Mouse (Mus musculus) megakaryocyte, embryonic 14.5 days (primary cell): ENCODE data around the gene Dpm3. TPM values are rescaled to one million over a fixed set of nuclear protein-coding genes. Genes with fewer than 3 reads are reported as not detected.

Experiments used
- H3K27me3 ChIP-seq: replicated peaks from 2 replicates; pipeline ENCODE3; 2012; ENCODE audit warnings: inconsistent platforms
- H3K36me3 ChIP-seq: replicated peaks from 2 replicates; pipeline ENCODE3; 2012; ENCODE audit warnings: low read length, inconsistent platforms, mixed read lengths
- H3K4me1 ChIP-seq: 2 replicates; pipeline ENCODE4 v1.6.1; 2012; ENCODE audit warnings: inconsistent platforms
- H3K4me3 ChIP-seq: replicated peaks from 2 replicates; pipeline ENCODE3; 2012; ENCODE audit warnings: moderate library complexity, mild to moderate bottlenecking, inconsistent platforms
- H3K9me3 ChIP-seq: 2 replicates; pipeline ENCODE4 v1.6.1; 2012; ENCODE audit warnings: inconsistent platforms
- FLI1 ChIP-seq: IDR thresholded peaks from 2 replicates; pipeline ENCODE4 v1.6.1; 2012; ENCODE audit warnings: low read length, inconsistent platforms, mixed read lengths
- GATA1 ChIP-seq: IDR thresholded peaks from 3 replicates; pipeline ENCODE4 v1.6.1; 2012; ENCODE audit warnings: mixed read lengths, low read length, inconsistent platforms, borderline replicate concordance
- polyA plus RNA-seq: library from polyadenylated mRNA; stranded (reverse); fragments of >175 nt; gene quantifications from 2 replicates; pipeline ENCODE4 v1.2.3, GENCODE M21; 2012; ENCODE audit warnings: low replicate concordance; ENCODE audit not compliant: insufficient read depth

Dpm3 gene
- polyA plus RNA-seq, 1 experiment, result 435 TPM

DNA sequence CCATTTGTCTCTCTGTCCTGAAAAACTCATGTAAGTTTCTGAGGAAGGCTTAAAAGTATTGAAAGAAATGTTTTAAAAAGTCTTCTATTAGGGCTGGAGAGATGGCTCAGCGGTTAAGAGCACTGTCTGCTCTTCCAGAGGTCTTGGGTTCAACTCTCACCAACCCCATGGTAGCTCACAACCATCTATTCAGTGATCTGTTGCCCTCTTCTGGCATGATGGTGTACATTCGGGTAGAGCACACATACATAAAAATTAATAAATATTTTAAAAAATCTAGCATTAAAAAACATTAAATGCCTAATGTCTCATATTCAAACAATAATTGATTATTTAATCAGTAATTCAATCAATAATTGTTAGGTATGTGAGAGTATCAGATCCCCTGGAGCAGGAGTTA, 41.4 kb downstream of the Dpm3 start:
- Histone ChIP-seq H3K9me3 (no peaks in the 10 kb centered on the region), H3K4me3 (no peak overlapping the region), H3K36me3 (no peaks in the 10 kb centered on the region), H3K4me1 (peaks cover 29% of the 10 kb centered on the region), H3K27me3 (peaks cover 55% of the 10 kb centered on the region)
- TF ChIP-seq GATA1 (no peak), FLI1 (no peak)

GRCm38 (mm10) chr3:89304440-89304839, 45.3 kb downstream of the Dpm3 start:
- no peak overlapping the region for H3K4me3 ChIP-seq
- H3K27me3 ChIP-seq, result peaks cover 62% of the 10 kb centered on the region
- TF ChIP-seq GATA1, result no peak
- TF ChIP-seq FLI1, result no peak
- no peaks in the 10 kb centered on the region for H3K36me3 ChIP-seq
- peaks cover 10% of the 10 kb centered on the region for H3K4me1 ChIP-seq
- no peaks in the 10 kb centered on the region for H3K9me3 ChIP-seq

DNA sequence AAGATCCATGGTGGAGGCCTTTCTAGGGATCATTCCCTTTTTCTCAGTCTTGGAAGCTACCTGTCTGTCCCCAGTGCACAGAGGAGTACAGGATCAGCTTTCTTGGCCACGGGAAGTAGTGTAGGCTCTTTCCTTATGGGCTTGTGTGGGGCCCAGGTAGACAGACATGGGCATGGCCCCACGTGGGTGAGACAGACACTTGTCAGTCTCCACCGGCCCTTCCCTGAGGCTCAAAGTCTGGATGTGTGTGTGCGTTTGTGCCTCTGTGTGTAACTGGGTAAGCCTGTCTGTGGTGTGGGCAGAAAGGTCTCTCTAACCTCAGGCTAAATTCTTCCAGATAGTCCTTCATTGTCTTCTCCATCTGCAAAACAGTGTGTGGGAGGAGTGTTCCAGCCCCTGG, 45.9 kb downstream of the Dpm3 start:
- Histone ChIP-seq H3K27me3 (peaks cover 61% of the 10 kb centered on the region), H3K9me3 (no peaks in the 10 kb centered on the region), H3K36me3 (no peaks in the 10 kb centered on the region), H3K4me1 (peaks cover 3% of the 10 kb centered on the region), H3K4me3 (no peak overlapping the region)
- no peak for TF ChIP-seq FLI1
- no peak for TF ChIP-seq GATA1

DNA sequence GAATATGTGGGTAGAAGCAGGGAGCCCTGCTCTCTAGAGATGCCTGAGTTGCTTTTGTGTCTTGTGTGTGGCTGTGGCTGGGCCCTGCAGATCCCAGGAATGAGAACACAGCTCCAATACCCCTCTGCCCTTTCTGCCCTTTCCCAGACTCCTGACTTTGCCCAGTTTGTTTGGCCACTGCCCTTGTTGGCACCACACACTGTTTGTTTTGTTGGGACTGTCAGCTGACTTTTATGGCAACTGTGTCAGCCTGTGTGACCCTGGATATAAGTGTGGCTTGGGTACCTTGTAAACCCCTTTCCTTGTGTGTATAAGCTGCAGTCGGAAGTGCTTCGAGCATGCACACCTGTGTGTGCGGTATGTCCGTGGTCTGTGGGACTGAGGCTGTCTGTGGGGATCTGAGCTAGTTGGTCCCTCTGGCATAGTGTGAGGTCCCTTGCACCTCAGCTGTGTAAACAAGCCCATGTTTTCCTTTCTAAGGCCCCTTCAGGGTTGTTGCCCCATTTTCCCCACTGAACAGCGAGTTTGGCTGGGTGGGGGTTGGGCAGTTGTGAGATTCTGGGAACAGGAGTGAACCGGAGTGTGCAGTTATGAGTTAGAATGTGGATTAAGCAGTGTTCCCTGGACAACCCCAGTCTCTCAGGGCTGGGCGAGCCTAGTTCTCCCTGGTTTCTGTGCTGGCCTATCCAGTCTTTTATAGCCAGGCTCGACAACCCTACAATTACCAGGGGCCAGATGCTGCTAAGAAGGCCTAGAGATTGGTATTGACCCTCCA, 46.6 kb downstream of the Dpm3 start:
- no peak overlapping the region for H3K4me3 ChIP-seq
- H3K9me3 ChIP-seq, result peaks cover 1% of the 10 kb centered on the region
- TF ChIP-seq FLI1 (no peak), GATA1 (no peak)
- H3K27me3 ChIP-seq, result peaks cover 60% of the 10 kb centered on the region
- H3K4me1 ChIP-seq, result no peaks in the 10 kb centered on the region
- no peaks in the 10 kb centered on the region for H3K36me3 ChIP-seq

DNA sequence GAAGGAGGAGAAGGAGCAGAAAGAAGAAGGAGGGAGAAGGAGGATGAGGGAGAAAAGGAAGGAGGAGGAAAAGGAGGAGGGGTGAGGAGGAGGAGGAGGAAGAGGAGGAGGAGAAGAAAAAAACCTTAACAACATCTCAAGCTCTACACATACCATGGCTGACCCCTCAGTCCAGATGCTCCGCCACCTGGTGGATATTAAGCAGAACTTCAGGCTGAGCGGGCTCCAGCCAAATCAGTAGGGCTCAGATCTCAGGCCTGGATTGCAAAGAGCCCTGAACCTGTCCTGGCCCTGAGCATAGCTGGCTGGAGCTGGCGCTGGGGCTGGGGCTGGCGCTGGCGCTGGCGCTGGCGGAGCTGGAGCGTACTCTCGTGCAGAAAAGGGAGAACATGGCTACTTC, 48.9 kb downstream of the Dpm3 start:
- Histone ChIP-seq H3K4me3 (no peak overlapping the region), H3K36me3 (no peaks in the 10 kb centered on the region), H3K4me1 (no peaks in the 10 kb centered on the region), H3K27me3 (peaks cover 65% of the 10 kb centered on the region), H3K9me3 (peaks cover 20% of the 10 kb centered on the region)
- TF ChIP-seq GATA1 (no peak), FLI1 (no peak)

DNA sequence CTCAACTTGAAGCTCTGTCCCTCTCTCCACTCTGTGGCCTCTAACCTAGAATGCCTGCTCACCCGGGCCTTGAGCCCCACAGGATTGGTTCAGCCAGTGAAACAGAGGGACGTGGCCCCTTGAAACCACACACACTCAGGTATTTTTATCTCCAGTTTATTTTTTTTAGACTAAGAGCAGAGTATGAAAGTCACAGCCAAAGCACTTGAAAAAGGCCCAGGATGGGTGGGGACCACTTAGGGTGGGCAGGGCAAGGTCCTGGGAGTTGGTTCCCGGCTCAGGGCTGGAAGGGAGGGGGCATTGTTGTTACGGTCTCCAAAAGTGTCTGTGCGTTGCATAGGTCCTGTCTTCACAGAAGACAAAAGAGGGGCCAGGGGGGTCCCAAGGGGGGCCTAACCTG, 55.2 kb downstream of the Dpm3 start:
- no peaks in the 10 kb centered on the region for H3K36me3 ChIP-seq
- peaks cover 20% of the 10 kb centered on the region for H3K9me3 ChIP-seq
- H3K4me1 ChIP-seq, result peaks cover 32% of the 10 kb centered on the region
- peaks cover 80% of the 10 kb centered on the region for H3K27me3 ChIP-seq
- no peak overlapping the region for H3K4me3 ChIP-seq
- no peak for TF ChIP-seq GATA1
- no peak for TF ChIP-seq FLI1

- TF ChIP-seq FLI1, result no peak
- no peak for TF ChIP-seq GATA1
- Histone ChIP-seq H3K4me3 (no peak overlapping the region), H3K36me3 (no peaks in the 10 kb centered on the region), H3K9me3 (peaks cover 20% of the 10 kb centered on the region), H3K27me3 (peaks cover 81% of the 10 kb centered on the region), H3K4me1 (peaks cover 37% of the 10 kb centered on the region)
These were observed 55.6 kb downstream of the Dpm3 start for GRCm38 (mm10) chr3:89314791-89315190.

DNA sequence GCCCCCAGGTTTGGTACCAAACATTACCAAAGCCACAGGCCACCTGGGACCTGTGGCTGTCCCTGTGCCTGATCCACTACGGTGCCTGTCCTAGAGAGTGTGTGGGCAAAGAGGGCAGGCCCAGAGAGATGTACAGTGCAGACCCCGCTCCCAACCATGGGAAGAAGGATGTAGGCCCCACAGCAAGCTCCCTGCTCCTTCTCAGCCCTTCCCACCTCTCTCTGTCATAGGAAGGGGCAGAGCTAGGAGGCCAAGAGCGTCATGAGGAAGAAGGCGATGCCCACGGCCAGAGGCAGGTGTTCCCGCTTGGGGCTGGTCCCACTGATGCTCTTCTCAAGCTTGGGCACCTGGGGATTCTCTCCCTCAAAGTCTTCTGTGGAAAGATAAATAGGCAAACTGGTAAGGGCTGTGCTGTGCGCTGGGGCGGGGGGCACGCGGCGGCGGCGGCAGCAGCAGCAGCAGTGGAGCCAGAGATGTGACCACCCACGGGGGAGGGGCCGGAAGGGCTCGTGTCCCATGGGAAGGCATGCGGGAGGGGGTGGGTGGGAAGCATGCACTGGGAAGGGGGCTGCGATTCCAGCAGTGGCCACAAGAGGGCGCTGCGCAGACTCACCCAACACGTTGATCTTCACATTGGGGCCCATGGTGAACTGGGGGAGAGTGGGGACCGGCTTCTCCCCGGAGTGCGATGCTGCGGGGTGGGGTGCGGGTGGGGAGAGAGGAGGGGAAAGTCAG, 56.2 kb downstream of the Dpm3 start:
- TF ChIP-seq GATA1, result no peak
- TF ChIP-seq FLI1, result no peak
- Histone ChIP-seq H3K27me3 (peaks cover 84% of the 10 kb centered on the region), H3K4me3 (peak overlapping the region; percentile 86), H3K36me3 (no peaks in the 10 kb centered on the region), H3K4me1 (peaks cover 43% of the 10 kb centered on the region), H3K9me3 (peaks cover 20% of the 10 kb centered on the region)

- H3K4me3 ChIP-seq, result peak overlapping the region; percentile 86
- peaks cover 92% of the 10 kb centered on the region for H3K27me3 ChIP-seq
- TF ChIP-seq FLI1 (no peak), GATA1 (no peak)
- peaks cover 51% of the 10 kb centered on the region for H3K4me1 ChIP-seq
- no peaks in the 10 kb centered on the region for H3K36me3 ChIP-seq
- H3K9me3 ChIP-seq, result peaks cover 14% of the 10 kb centered on the region
These were observed 57.0 kb downstream of the Dpm3 start for GRCm38 (mm10) chr3:89315930-89316831.

Other genes starting within 250 kb of the Dpm3 start
- 10.9 and 15.1 TPM in 2 replicates for gene Rusc1, start 166.0 kb upstream of the Dpm3 start, polyA plus RNA-seq
- 14.8 and 27.6 TPM in 2 replicates for gene Gm43738, start 158.3 kb upstream of the Dpm3 start, polyA plus RNA-seq
- 48.9 and 51.3 TPM in 2 replicates for gene Fdps, start 157.4 kb upstream of the Dpm3 start, polyA plus RNA-seq
- 0.26 TPM in 1 of 2 replicates, not detected in the other for gene Pklr, start 123.2 kb upstream of the Dpm3 start, polyA plus RNA-seq
- 0.36 and 0.68 TPM in 2 replicates for gene Hcn3, start 99.2 kb upstream of the Dpm3 start, polyA plus RNA-seq
- 12.9 and 13.3 TPM in 2 replicates for gene Clk2, start 94.6 kb upstream of the Dpm3 start, polyA plus RNA-seq
- 180 and 256 TPM in 2 replicates for gene Scamp3, start 81.9 kb upstream of the Dpm3 start, polyA plus RNA-seq
- gene Fam189b, start 76.2 kb upstream of the Dpm3 start, polyA plus RNA-seq, result 23.3 and 39.8 TPM in 2 replicates
- gene Gba, start 56.4 kb upstream of the Dpm3 start, polyA plus RNA-seq, result 8.5 and 10.8 TPM in 2 replicates
- gene Thbs3, start 44.2 kb upstream of the Dpm3 start, polyA plus RNA-seq, result 0.07 TPM in 1 of 2 replicates, not detected in the other
- gene Mtx1, start 32.3 kb upstream of the Dpm3 start, polyA plus RNA-seq, result 299 and 549 TPM in 2 replicates
- 0.29 and 1.2 TPM in 2 replicates for gene Muc1, start 30.3 kb upstream of the Dpm3 start, polyA plus RNA-seq
- 81.0 and 225 TPM in 2 replicates for gene Krtcap2, start 13.4 kb upstream of the Dpm3 start, polyA plus RNA-seq
- gene Trim46, start 13.0 kb upstream of the Dpm3 start, polyA plus RNA-seq, result 1.8 and 2.1 TPM in 2 replicates
- 7.0 and 25.0 TPM in 2 replicates for gene Slc50a1, start 11.2 kb downstream of the Dpm3 start, polyA plus RNA-seq
- gene Efna1, start 21.8 kb downstream of the Dpm3 start, polyA plus RNA-seq, result 0.16 TPM in 1 of 2 replicates, not detected in the other
- not detected in 2 replicates for gene Efna3, start 63.6 kb downstream of the Dpm3 start, polyA plus RNA-seq
- 0.29 TPM in 1 of 2 replicates, not detected in the other for gene Efna4, start 78.7 kb downstream of the Dpm3 start, polyA plus RNA-seq
- 36.8 and 135 TPM in 2 replicates for gene Adam15, start 90.6 kb downstream of the Dpm3 start, polyA plus RNA-seq
- gene Dcst2, start 102.6 kb downstream of the Dpm3 start, polyA plus RNA-seq, result not detected in 2 replicates
- not detected in 2 replicates for gene Dcst1, start 105.9 kb downstream of the Dpm3 start, polyA plus RNA-seq
- gene Zbtb7b, start 135.4 kb downstream of the Dpm3 start, polyA plus RNA-seq, result 76.2 and 120 TPM in 2 replicates
- 0.31 and 0.95 TPM in 2 replicates for gene Lenep, start 143.4 kb downstream of the Dpm3 start, polyA plus RNA-seq
- 23.1 and 23.4 TPM in 2 replicates for gene Flad1, start 152.5 kb downstream of the Dpm3 start, polyA plus RNA-seq
- 16.4 and 53.9 TPM in 2 replicates for gene Cks1b, start 159.0 kb downstream of the Dpm3 start, polyA plus RNA-seq
- 22.7 and 67.6 TPM in 2 replicates for gene Shc1, start 159.1 kb downstream of the Dpm3 start, polyA plus RNA-seq
- gene Pygo2, start 170.9 kb downstream of the Dpm3 start, polyA plus RNA-seq, result 35.3 and 137 TPM in 2 replicates
- 23.0 and 29.3 TPM in 2 replicates for gene Pbxip1, start 177.3 kb downstream of the Dpm3 start, polyA plus RNA-seq
- 10.7 and 35.6 TPM in 2 replicates for gene Pmvk, start 195.2 kb downstream of the Dpm3 start, polyA plus RNA-seq